Mouse (Mus musculus) lung, postnatal 0 days (tissue): Measurements from ENCODE around the gene Dppa3.

Experiments
- CTCF ChIP-seq: IDR thresholded peaks from 2 replicates; pipeline ENCODE4 v1.5.1; 2016; ENCODE audit warnings: antibody characterized with exemption, mild to moderate bottlenecking
- EP300 ChIP-seq: IDR thresholded peaks from 2 replicates; pipeline ENCODE4 v1.6.1; 2016; ENCODE audit warnings: antibody characterized with exemption, mild to moderate bottlenecking, control low read depth

DNA sequence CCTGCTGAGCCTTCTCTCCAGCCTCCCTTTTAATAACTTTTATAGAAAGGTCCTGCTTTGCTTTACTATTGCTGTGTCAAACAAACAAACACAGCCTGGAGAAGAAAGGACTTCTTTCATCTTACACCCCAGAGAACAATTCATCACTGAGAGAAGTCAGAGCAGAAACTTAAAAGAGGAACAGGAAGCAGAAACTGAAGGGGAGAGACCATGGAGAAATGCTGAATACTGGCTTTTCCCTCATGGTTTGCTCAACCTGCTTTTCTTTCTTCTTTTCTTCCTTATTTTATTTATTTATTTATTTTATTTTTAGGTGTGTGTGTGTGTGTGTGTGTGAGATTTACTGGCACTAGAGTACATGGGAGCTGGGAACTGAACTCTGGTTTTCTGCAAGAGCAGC lies 21.9 kb upstream of the Dppa3 start:
- TF ChIP-seq CTCF, result no peak
- TF ChIP-seq EP300, result no peak
